Mouse (Mus musculus): ENCODE data around the gene Btn2a2.

- TF ChIP-seq CTCF (IDR thresholded peaks at IDR 0.05; ENCODE audit: low read depth, low read length) (no peak), POLR2A (IDR thresholded peaks at IDR 0.05; ENCODE audit: insufficient read depth, low read length) (no peak), EP300 (IDR thresholded peaks at IDR 0.05; ENCODE audit: insufficient read depth, low read depth, low read length) (no peak)
Observed at GRCm38 (mm10) chr13:23502916-23503315, 14.3 kb upstream of the Btn2a2 start.

All from ES-Bruce4 (cell line).